Mouse (Mus musculus) adrenal gland, adult 8-10 months (tissue): ENCODE data around the gene Slc46a2. TPM values are rescaled to one million over a fixed set of nuclear protein-coding genes. Genes with fewer than 3 reads are reported as not detected.

Experiments
- DNase-seq: peaks from one replicate; pipeline ENCODE4 v3.0.0; 2022
- total RNA-seq, 4 experiments: library from RNA; stranded (reverse); gene quantifications; 2 replicates each; pipeline ENCODE4 v1.2.4; 2022

Slc46a2 gene
- total RNA-seq, 4 experiments from 2014 or later = not detected

- DNase-seq = no peak
Observed at GRCm38 (mm10) chr4:59859693-59860425, 55.0 kb downstream of the Slc46a2 start.

Other genes with a start within 250 kb of the Slc46a2 start
- gene Inip, start 113.5 kb downstream of the Slc46a2 start, total RNA-seq = 10 to 100 TPM; 17.8 to 24.3 (median 19.9) TPM
- 10 to 100 TPM in 1 of 4 experiments, 1 to 10 TPM in 3; 6.6 to 10.2 (median 8.9) TPM for gene Snx30, start 109.2 kb downstream of the Slc46a2 start, total RNA-seq
- gene Mup4, start 45.7 kb upstream of the Slc46a2 start, total RNA-seq = not detected
- gene Mup6, start 49.2 kb upstream of the Slc46a2 start, total RNA-seq = not detected
- gene Mup7, start 155.4 kb upstream of the Slc46a2 start, total RNA-seq = 10 to 100 TPM in 1 of 4 experiments, under 1 TPM in 1, not detected in 2; 0.46 to 21.9 TPM
- gene Mup2, start 239.2 kb upstream of the Slc46a2 start, total RNA-seq = 1 to 10 TPM in 1 of 4 experiments, not detected in 3; 1.5 TPM